Mouse (Mus musculus) A20 (cell line): ENCODE data around the gene Ddr2.
A peak's percentile ranks its signal among the peaks of the same experiment; 100 is the strongest.

Source experiments
- DNase-seq: peaks from one replicate; pipeline ENCODE4 v3.0.0-alpha.2; 2011; ENCODE audit warnings: low read depth, low spot score

Ddr2 gene

GRCm38 (mm10) chr1:170110516-170111332 lies at the start of gene Ddr2:
Gene Ddr2, minus strand, starts transcription at chr1:170110762.
- DNase-seq, result no peak

DNA sequence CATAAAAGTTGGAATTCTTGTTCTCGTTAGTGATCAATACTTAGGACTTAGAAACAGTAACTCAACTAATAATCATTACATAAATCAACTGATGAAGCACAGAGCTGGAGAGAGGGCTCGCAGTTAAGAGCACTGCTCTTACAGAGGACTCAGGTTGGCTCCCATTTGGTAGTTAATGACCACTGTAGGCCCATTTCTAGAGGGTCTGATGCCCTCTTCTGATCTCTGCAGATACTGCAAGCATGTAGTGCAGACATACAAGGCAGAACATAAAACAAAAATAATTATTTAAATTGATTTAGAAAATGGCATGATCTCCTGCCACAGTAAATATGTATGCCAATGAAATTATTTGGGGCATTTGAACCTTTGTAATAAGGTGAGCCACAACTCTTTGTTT lies 49.1 kb upstream of the Ddr2 start:
- DNase-seq, result no peak

- no peak for DNase-seq
Observed at GRCm38 (mm10) chr1:170155761-170156160, 45.2 kb upstream of the Ddr2 start.

- no peak for DNase-seq
Observed at GRCm38 (mm10) chr1:170155298-170155697, 44.7 kb upstream of the Ddr2 start.

- peak; percentile 76 for DNase-seq
Observed at GRCm38 (mm10) chr1:170153986-170154385, 43.4 kb upstream of the Ddr2 start.

DNA sequence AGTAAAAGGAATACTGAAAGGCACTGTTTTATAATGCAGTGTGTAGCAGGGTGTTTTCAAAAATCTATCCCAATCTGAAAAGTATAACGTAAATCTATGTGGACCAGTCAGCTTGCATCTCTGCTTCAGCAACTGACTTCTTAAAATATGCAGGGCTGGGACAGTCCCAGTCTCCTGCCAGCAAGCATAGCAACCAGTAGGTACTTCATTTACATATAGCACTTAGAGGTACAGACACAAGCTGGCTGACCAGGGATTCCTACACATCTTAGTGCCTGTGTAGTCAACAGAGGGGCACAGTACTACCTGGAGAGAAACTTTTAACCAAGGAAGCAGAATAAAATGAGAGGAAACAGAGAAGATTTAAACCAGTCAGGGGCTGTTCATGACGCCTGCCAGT lies 42.0 kb upstream of the Ddr2 start:
- DNase-seq, result peak; percentile 78

DNA sequence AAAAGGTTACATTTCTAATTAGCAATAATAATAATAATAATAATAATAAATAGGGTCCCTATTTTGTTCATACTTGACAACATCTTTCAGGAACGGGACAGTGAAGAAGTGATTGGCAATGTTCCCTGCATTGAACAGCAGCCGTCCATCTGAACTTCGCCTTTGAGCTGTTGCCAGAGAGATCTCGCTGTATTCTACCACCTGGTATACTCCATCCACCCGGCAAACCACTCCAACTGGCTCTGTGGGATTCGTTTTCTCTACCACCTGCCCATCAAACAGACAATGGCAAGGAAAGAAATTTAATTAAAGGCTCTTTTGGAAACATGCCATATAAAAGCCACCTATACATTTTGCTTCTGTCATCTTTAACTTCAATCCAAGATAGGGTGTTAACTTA lies 40.3 kb upstream of the Ddr2 start:
- no peak for DNase-seq

DNA sequence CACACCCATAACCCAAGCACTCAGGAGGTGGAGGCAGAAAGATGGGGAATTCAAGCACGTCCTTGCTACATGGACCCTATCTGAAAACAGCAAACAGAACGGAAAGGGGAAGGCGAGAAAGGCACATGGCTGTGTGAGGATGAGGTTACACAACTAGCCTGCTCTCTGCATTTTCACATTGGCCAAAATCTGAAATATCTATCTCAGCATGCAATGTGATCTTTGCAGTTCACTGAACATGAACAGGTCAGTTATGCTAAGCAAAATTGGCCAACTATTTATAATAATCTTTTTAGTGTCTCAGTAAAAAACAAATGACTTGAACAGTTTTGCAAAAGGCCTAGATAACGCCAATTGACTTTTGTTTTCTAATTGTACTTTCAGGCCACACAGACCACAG lies 39.2 kb upstream of the Ddr2 start:
- DNase-seq, result no peak

- DNase-seq, result no peak
Observed at GRCm38 (mm10) chr1:170148536-170148935, 38.0 kb upstream of the Ddr2 start.

DNA sequence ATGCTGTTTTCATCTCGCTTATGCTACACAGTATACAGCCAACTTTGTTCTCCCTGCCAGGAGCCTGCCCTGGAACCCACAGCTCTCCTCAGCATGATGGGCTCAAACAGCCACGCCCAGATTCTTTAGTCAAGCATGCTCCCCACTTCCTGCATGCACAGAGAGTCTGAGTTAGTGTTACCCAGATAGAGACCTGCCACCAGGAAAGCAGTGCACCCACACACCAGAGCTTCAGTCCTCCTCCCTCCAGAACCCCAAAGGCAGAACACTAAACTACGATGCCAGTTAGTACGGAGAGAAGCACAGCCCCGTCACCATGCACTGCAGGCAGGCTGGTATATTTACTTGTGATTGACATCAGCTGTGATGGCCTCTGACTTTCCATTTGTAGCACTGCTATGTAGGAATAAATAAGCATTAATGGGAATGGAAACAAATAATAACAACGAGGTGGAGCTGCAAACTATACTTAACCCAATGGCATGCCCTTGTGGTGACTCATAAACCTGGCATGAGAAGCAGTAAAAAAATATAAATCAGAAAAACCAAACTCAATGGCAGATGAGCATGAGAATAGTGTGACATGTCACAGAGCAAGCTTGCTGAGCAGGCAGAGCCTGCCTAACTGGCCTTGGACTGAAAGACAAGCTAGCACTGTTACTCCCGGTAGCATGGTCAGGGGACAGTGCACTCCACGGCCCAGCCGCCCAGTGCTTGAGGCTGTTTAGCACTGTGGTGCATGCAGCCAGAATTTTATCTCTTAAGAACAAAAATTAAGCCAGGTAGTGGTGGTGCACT lies 37.3 kb upstream of the Ddr2 start:
- no peak for DNase-seq

GRCm38 (mm10) chr1:170145606-170146005 lies 35.0 kb upstream of the Ddr2 start:
- no peak for DNase-seq

- no peak for DNase-seq
Observed at GRCm38 (mm10) chr1:170142256-170142871, 31.8 kb upstream of the Ddr2 start.

- no peak for DNase-seq
Observed at GRCm38 (mm10) chr1:170141626-170142025, 31.1 kb upstream of the Ddr2 start.

DNA sequence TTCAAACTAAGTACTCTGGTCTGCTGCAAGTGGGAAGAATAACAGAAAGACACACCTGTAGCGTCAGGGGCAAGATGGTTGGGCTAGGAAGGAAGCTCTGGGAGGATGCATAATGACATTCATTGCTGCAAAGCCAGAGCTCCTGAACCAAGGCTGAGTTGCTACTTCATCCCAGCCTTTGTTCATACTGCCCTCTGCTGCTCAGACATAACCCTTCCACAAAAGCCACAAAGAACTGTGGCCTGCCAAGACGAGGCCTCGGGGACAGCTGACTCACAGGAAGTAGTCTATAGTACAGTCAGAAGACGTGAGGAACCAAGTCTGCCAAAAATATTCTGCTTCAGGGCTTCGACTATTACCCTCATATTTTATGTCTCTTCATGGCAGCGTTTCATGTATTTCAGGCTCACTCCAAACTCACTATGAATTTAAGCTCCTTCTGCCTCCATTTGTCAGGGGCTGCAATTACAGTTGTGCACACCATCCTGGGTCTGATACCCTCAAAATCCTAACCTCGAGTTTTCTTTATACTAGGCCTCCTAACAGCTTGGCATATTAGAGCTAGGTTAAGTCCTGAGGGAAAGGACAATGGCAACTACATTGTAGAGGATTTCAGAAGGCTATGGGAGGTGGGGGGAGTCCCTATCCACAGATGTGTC lies 25.9 kb upstream of the Ddr2 start:
- DNase-seq, result peak; percentile 81

DNA sequence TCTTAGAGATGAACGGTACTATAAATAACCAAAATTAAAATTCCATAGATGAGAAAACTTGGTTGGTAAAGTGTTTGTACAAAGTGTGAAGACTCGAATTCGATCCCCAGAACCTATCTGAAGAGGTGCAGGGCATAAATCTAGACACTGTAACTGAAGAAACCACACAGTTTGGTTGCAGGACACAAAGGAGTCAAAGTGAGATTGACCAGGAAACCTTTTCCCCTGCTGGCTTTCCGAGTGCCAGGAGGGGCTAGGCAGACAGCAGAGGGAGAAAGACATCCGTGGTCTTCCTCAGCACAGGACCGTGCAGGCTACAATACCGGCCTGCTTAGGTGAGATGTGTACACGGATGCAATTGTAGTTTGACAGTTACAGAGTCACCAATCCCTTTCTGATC lies 23.7 kb upstream of the Ddr2 start:
- no peak for DNase-seq

DNA sequence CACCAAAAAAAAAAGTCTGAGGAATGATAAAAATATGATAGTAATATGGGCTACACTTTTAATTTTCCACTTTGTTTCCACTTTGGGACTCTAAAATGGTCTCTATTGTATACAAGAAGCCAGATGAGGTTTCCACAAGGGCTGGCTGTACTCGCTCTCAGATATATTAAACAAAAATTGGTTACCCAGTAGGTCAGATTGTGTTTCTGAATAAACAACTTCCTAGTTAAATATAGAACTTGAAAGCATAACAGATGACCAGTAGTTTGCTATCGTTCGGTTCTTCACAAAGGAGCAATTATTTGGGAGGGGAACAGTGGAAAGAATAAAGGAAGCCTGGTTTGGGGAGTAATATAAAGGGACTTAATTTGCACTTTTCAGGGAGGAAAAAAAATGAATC lies 20.4 kb upstream of the Ddr2 start:
- no peak for DNase-seq

DNA sequence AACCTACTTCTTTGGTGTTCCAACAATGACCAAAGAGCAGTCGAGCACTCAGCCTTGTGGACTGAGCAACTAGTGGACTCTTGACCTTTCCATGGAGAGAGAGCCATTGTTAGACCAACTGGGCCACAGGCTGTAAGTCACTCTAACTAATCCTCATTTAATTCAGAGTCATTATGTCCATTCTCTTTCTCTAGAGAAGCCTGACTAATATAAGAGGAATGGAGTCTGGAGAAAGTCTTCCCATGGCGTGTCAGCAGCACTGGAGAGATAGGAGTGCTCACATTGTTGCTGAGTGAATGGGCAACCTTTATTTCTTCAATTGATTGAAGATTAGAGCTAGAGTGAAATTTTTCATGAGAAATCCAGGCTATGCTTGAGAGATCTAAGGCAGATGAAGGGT lies 14.1 kb upstream of the Ddr2 start:
- DNase-seq, result no peak

DNA sequence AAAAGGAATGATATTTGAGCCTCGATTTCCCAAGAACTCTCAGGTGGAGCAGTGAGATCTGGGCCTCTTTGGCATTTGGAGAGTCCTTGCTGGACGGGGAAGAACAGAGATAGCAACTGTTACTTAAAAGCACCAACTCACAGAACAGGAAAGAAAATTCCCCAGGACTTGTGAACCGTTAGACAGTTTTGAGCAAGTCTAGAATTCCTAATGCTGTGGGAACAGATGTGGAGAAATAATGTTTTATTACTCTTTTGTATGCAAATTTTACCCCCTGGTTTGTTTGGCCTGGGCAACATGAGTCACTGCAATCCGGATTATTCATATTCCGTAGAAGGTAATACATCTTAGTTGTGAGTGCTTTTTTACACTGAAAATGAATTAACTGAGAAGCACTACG lies 3.1 kb upstream of the Ddr2 start:
- no peak for DNase-seq

DNA sequence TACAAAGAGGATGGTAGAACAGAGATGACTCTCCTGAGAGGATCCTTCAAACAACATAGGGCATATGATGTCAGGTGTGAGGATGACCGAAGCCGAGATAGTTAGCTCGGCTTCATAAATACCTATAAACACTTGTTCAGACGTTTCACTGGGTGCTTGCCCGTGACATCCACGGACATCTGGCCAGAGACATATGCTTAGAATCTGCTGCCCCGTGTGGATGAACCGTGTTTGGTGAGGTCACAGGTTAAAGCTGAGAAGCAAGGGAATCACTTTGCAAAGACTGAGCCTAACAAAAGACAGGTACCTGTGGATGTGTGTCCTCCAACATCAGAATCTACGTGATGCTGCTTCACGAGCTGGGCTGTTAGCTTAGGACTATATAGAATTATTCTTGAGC lies 1.7 kb upstream of the Ddr2 start:
- no peak for DNase-seq

GRCm38 (mm10) chr1:170111651-170112226 lies 1.2 kb upstream of the Ddr2 start:
- no peak for DNase-seq

DNA sequence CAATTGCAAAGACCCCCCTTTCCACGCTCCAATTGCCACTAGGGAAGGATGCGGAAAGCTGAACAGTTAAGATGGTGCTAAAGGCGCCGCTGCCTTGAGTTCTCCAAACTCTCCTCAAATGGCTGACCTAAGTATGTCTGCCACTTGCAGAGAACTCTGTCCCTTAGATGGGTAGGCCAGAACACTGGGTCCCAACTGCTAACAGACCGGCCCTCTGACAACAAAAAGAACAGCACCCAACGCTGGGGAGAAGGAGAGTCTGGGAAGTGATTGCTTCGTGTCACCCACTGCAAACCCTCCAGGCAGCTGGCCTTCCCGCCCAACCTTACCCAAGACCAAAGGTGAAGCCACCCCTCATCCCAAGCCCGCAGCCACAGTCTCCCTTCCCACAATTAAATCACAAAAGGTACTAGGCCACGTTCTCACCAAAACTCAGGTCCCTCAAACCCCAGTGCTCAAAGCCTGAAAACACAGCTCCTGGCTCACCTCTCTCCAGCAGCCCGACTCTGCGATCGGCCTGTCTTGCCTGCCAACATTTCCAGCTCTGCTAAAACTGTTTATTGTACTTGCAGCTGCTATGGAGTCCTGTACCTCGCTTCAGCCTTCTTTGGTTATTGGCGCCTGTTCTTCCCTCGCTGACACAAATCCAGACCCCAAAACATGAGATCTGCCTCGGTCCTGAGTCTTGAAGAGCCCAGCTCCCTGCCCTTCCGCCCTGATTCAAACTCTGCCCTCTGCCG lies 616 bp downstream of the Ddr2 start:
- DNase-seq, result no peak
